Mouse (Mus musculus): Measurements from ENCODE around the gene Apol7e. TPM values are rescaled to one million over a fixed set of nuclear protein-coding genes. Genes with fewer than 3 reads are reported as not detected.

Apol7e gene
- total RNA-seq, 2 experiments from 2014 or later: not detected

DNA sequence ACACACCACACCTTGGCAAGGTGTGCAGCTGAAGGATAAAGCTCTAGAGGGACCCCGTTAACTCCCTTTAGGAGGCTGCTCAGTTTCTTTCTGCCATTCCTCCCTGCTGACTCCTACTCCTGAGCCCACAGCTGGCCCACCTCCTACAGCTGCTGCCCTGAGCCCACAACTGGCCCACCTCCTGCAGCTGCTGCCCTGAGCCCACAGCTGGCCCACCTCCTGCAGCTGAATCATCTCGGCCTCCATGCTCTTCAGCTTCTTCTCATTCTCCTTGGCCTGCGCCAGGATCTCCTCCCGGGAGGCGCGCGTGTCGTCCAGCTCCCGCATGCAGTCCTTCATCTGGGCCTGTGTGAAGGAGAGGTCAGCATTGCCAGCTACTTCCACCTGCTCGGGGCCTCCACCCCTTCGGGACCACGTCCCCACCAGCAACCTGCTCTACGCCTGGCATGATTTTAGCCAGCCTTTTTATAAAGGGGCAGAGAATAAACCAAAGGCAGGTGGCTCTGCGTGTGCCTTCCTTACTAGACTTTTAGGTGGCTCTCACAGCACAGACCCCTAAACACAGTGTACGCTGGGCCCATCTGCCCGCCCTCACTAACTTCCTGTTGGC lies 66.9 kb downstream of the Apol7e start:
- no peak for DNase-seq
- intact Hi-C loops (cut with DNase I): no loop called here

DNA sequence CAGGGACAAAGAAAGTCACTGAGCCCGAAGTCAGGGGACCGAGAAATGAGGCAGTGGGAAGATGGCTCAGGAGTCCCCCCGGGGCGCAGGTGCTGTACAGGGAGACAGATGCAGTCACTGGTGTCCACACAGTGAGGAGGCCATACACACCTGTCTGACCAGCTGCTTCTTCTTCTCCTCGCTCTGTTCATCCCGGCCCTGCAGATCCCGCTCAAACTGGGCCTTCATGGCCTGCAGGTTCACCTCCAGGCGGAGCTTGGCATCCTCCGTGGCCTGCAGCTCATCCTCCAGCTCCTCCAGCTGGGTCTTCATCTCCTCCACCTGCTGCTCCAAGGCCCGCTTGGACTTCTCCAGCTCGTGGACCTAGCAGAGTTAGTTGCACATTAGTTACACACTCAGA lies 68.3 kb downstream of the Apol7e start:
- intact Hi-C loops (cut with DNase I): no loop called here
- DNase-seq: no peak

Other genes with a start within 250 kb of the Apol7e start
- gene Apol10a, start 221.8 kb upstream of the Apol7e start, total RNA-seq (2021): not detected
- not detected for gene Apol11a, start 190.6 kb upstream of the Apol7e start, total RNA-seq (2021)
- not detected for gene Apol7c, start 165.5 kb upstream of the Apol7e start, total RNA-seq (2021)
- gene 1700025B11Rik, start 137.0 kb upstream of the Apol7e start, total RNA-seq (2021): not detected
- 1 to 10 TPM; 1.6 to 1.7 TPM for gene Apol10b, start 102.7 kb upstream of the Apol7e start, total RNA-seq (2021)
- gene Gm36245, start 99.6 kb upstream of the Apol7e start, total RNA-seq (2021): not detected
- gene Apol11b, start 55.6 kb upstream of the Apol7e start, total RNA-seq (2021): 1 to 10 TPM; 1.8 to 2.6 TPM
- gene Apol9b, start 30.2 kb downstream of the Apol7e start, total RNA-seq (2021): under 1 TPM; 0.46 to 0.61 TPM
- gene Apol8, start 58.1 kb downstream of the Apol7e start, total RNA-seq (2021): not detected
- gene Myh9, start 143.3 kb downstream of the Apol7e start, total RNA-seq (2021): 100 to 1,000 TPM; 105 to 110 TPM
- gene Txn2, start 230.1 kb downstream of the Apol7e start, total RNA-seq (2021): 100 to 1,000 TPM; 276 to 279 TPM

All from heart, postnatal 36 days (tissue).